Mouse (Mus musculus) spleen, adult 12 weeks (tissue): ENCODE measurements around the gene Nus1.

Source experiments
- DNase-seq: peaks from one replicate; pipeline ENCODE4 v3.0.0; 2022; ENCODE audit warnings: low spot score

Nus1 gene

GRCm38 (mm10) chr10:52417998-52418860 is 882 bp downstream of the Nus1 start:
- DNase-seq, result no peak

DNA sequence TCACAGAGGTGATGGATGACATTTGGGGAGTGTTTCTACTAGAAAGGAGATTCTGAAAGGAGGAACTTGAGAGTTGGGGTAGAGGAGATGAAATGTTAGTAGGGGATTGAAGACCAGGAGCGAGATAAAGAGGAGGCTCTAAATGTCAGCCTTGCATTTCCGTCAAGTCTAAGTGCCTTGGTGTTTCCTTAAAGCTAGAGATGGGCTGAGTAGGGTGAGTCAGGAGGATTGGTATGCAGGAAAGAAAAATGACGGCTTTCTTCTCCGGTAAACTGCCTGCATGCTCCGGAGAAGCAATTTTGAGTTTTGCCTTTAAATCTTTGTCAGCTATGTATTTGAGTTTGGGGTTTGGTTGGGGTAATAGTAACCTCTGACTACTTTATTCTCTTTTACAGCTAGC is 1.6 kb downstream of the Nus1 start:
- DNase-seq, result no peak

- DNase-seq, result no peak
These were observed 2.1 kb downstream of the Nus1 start for GRCm38 (mm10) chr10:52419402-52419801.

DNA sequence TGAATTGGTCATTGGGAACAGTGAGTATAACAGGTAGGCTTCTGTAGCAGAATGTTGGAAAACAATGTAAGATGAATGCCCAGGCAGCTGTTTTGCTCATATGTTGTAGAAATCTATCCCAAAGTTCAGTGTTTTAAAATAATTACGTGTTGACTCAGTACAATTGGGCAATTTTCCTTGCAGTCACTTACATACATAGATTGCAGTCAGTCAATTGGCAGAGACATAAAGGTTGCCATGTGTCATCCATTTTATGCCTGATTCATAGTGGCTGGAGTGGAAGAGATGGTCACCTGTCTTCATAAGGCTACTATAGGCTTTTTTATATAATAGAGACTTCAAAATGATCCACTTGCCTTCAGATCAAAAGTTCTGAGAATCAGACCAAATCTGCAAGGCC is 3.2 kb downstream of the Nus1 start:
- no peak for DNase-seq

DNA sequence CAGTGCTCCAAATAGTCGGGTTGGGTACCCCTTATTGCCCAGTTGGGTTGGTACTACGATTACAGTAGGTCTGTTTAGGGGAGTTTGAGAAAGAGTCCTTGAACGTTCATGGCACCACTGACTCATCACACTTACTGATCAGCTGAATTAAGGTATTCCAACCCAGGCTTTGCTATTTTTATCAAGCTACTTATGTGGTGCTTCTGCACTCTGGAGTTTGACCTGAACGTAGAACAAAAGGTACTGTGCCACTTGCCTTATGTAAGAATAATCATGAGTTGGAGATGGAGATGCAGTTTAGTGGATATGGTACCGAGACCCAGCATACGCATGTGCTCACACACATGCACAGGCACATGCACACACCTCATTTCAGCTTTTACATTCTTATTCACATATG is 4.4 kb downstream of the Nus1 start:
- DNase-seq, result no peak

- DNase-seq, result no peak
These were observed 5.8 kb downstream of the Nus1 start for GRCm38 (mm10) chr10:52423097-52423496.

DNA sequence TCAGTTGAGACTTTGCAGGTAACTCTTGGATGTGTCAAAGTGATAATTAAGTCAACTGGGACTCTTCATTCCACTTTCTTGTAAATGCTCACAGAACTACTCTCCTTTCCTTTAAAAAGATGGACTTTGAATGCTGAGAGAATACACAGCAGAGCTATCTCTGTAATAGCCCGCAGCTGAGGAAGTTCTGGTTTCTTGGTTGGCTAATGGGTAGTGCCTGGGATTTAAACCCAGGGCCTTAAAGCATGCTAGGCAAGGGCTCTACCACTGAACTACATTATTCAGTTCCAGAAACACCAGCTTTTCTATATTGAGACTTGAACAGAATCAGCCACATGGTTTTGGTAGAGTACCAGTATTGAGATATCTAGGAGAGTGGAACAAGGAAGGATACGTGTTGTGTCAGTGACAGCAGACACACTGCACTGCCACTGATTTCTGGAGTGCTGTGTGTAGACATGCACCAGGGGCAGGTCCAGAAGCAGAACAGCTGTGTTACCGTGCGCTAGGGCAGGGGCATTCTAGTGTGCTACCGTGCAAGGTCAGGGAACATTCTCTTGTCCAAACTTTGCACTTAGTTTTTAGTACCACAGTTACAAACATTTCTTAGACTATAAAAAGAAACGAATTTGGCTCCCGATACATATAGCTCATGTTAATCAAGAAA is 9.1 kb downstream of the Nus1 start:
- DNase-seq, result no peak

GRCm38 (mm10) chr10:52427634-52428415 is 10.5 kb downstream of the Nus1 start:
- DNase-seq, result no peak

- no peak for DNase-seq
These were observed 13.6 kb downstream of the Nus1 start for GRCm38 (mm10) chr10:52430953-52431352.

DNA sequence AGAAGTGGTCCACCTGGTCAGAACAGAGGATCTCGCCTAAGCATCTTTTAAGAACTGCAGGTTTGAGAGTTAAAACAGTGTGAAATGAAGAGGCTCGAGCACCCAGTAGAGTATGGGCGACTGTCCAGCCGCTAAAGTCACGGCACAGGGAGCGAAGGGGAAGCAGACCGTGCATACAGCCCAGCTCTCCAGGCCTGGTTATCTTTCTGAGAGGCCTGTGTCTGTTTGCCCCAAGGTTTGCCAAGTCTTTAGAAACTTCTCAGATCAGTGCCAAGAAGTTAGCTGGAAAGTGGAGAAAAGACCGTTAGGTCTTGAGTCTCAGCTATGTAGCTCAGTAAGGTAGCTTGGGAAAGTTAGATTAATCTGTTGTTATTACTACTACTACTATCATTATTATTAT is 17.5 kb downstream of the Nus1 start:
- DNase-seq, result no peak

DNA sequence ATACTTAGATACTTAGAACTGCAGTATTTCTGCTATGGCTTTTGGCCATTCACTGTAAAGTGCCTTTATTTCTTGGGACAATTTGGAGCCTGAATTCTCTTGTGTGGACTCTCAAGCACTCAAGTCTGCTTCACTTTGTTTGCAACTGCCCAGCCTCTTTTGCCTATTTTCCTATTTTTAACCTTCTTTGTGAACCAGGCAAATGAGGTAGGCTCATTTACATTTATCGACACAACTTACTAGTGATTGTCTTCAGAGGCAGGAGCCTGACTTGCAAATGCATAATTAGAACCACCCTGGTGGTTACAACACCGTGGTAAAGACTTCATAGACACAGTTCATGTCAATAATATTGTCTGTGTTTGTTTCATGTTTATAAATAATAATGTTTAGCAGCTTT is 43.3 kb downstream of the Nus1 start:
- no peak for DNase-seq

- no peak for DNase-seq
These were observed 46.8 kb downstream of the Nus1 start for GRCm38 (mm10) chr10:52463941-52464739.

DNA sequence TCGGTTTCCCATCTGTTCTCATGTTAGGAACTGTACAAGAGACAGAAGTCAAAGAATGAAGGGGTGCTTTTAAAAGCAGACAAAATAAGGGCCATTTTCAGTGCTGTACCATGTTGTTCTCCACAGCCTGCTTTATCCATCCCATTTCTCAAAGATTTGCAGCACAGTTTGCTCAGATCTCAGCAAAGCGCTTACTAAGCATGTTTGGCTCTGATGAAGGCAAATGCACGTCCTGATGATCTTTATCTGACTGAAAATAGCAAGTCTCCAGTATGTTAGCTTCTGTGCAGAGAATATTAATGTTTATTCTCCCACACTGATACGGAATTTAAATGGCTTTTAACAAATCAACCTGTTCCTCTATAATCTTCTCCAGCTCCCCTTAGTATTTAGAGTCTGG is 54.2 kb downstream of the Nus1 start:
- DNase-seq, result no peak
